Mouse (Mus musculus) MEL-GATA-1-ER (cell line): ENCODE measurements around the gene Adamts18.

Source experiments
- DNase-seq: peaks from one replicate; pipeline ENCODE4 v3.0.0-alpha.2; 2012; ENCODE audit warnings: low read depth; ENCODE audit errors: extremely low read depth

Gene Adamts18

DNA sequence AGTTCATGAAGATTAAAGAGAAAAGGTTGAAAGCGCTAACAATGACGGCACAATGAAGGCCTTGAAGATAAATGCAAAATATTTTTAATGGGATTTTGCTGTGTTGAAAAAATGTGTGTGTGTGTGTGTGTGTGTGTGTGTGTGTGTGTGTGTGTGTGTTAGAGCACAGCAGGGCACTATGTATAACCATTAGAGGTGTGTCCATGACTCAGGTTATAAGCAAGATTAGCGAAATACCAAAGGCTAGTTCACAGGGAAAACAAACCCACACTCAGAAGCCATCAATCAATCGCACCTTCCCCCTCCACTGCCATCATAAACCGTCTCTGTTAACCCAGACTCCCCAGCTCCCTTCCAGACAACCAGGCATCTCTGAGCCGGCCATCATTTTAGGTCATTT, 86.4 kb downstream of the Adamts18 start:
- no peak for DNase-seq

DNA sequence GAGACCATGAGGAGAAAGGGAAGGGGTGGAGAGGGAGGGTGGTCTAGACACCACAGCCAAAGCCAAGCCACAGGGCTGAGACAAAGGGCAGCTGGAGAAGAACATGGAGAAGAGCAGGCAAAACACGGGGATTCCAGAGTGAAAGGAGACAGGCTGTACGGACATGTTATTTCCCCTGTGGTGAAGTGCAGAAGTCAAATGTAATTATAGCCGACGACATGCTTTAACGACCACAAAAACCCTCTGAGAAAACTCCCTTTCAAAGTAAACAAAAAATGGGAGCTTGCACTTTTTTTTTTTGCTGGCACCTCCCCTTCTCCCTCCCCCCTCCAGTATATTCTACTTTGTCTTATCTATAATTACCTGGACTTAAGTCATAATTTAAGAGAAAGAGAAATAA, 92.7 kb downstream of the Adamts18 start:
- DNase-seq = no peak

DNA sequence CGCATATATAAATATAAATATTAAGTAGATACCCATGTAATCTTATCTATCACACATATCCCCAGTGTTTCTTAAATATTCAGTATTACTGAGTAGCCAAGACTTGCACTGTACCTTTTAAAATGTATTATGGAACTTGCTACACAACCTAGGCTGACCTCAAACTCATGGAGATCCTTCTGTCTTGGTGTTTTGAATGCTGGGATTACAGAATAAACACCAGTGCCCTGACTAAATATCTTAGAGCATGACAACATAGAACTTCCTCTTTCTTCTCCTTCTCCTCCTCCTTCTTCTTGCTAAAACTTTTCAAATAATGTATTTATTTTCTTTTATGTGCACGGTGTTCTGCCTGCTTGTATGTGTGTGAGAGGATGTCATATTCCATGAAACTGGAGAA, 95.4 kb downstream of the Adamts18 start:
- DNase-seq = no peak

DNA sequence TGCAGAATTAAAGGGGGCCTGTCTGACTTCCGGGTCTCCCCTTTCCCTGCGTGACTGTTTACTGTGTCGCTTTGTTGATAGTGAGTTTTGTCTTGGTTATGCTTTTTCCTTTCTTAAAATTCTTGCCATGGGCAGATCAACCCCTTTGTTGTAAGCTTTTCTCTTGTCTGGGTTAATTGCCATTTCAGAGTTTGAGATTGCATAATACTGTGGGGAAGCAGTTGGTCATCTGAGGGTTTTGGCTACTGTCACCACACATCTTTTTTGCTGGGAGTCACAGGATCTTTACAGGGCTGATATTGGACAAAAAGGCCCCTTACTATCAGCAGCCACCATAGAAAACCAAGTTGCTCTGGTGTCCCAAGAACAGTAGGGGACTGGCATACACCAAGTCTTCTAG, 96.2 kb downstream of the Adamts18 start:
- no peak for DNase-seq

DNA sequence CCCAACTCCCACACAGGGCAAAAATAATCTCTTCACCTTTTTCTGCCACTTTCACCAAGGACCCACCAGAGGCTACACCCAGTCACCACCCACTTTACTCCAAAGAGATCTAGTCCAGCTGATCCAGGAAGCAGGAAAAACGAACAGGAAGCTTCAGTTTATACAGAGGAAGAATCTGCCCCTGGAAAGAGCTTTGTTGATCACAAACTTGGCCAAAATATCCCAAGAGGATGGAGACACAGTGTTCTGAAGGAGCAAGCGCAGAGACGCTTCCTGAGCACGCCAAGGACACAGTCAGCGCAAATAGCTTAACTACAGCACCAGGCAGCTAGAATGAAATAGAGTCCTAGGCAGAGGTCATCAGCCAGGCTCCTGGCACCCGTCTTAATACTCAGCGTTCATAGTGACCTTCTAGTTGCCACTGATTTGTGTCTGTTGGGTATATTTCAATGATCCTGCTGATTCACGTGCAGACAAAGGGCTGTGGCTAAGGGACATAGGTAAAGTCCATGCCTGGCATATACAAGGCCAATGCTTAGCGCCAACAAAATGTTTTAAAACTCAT, 113.0 kb downstream of the Adamts18 start:
- DNase-seq = no peak

DNA sequence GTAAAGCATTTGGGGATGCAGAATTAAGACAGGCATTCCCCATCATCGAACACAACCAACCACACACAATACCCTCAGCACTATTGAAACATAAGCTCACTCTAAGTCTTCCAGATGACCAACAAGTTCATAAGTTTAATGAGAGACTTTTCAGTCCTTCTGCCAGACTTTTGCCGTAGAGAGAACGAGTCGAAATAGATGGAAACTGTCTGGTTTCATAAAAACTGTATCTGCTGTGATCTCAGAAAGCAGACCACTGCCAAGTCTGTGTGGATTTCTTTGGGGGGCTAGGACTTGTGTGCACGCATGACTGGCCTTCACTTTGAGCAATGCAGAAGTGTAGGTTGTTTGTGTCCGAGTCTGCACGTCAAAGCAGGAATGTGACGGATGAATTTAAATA, 123.2 kb downstream of the Adamts18 start:
- no peak for DNase-seq

DNA sequence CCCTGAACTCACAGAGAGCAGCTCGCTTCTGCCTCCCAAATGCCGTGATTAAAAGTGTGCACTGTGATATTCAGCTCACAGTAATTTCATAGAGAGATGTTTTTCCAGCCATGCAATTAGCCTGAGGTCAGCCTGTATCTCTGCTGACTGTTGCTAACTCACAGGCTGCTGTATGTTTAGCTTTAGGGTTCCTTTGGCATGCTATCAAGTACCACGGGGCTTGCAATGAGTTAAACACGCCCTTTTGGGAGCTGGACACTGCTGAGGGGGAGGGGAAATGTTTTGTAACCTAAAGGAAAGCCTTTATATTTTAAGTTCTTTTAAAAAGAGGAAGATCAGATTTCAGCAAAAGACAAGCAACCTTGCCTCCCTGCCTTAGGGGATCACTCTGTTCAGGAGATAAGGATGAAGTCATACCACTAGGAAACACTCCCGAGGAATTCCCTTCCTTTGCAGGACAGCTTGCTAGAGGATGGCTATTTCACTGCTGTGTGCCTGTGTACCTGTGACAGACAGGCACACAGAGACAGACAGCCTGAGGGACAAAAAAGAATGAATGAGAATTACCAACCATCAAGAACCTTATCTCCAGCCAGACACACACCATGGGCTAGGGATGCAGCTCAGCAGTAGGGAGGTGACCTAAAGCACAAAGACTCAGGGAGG, 124.5 kb downstream of the Adamts18 start:
- no peak for DNase-seq

DNA sequence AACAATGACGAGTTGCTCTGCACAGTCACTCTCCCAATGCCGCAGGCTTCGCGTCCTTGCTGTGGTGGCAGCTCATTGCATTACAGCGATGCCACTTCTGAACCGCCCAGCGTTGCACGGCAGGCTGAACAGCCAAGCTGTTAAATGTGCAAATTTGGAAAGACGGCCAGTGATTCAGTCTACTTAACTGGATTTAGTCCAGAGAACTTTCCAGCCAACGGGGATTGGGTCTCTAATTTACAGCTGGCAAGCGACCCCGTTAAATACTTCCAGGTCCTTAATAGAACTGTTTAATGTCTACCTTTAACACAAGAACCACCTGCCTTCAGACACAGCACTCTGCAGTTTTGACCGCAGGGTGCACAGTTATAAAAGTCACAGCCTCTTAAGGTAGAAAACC, 127.1 kb downstream of the Adamts18 start:
- no peak for DNase-seq

DNA sequence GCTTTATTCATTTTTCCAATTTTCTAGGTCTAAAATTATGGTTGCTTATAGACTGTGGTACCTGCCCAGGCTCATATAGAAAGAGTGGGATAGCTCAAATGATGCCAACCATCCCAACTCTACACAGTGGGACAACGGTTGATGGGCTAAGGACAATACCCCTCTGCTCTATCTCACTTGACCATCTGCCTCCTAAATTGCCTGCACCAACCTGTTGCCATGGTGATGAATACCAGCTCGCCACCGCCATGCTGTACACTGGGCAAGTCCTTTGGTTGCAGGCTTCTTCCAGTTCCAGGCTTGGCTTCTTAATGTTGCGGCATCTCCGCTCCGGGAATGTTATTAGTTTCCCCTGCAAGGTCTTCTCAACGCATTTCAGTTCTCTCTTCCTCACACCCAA, 143.6 kb downstream of the Adamts18 start:
- no peak for DNase-seq

DNA sequence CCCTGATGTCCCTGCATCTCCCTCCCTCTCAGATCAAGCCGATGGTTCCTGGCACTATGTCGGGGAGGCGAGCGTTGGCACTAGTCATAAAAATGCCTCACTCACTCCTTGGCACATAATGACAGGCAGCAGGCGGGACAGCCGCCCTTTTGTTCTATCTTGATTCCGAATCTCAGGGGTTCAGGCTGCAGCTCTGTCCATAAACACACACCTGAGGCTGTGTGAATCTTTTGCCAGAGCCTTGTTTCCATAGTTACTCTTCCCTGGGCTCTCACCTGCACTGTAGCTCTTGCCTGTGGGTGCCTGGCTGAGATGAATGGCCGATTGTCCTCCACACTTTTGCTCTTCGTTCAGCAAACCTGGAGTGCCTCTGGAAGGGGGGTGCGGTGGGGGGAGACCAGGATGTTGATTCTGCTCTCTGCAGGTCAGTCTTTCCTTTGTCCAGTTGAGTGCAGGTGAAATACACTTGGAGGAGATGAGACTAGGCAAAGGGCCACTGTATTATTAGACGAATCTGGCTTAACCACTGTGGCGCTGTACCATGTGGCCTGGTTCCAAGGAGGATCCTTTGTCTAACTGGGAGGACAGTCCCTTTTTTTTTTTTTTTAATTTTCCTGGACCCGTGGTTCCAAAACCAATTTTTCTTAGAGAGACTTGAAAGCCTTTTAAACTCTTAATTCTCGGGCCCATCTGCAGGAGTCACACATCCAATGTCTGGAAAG, 156.8 kb downstream of the Adamts18 start:
- no peak for DNase-seq

DNA sequence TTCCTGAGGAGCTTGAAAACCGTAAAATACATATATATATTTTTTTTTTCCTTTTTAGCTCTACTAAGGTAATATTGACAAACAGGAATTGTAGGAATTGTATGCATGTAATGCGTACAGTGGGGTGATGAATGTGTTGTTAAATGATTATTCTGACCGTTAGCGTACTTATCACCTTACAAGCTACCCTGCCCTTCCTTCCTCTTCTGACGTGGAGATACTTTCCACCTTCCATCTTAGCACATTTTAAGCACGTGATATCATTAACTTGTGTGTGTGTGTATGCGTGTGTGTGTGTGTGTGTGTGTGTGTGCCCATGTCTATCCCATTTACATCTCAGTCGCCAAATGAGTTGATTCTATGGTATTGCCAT, 160.0 kb downstream of the Adamts18 start:
- no peak for DNase-seq

DNA sequence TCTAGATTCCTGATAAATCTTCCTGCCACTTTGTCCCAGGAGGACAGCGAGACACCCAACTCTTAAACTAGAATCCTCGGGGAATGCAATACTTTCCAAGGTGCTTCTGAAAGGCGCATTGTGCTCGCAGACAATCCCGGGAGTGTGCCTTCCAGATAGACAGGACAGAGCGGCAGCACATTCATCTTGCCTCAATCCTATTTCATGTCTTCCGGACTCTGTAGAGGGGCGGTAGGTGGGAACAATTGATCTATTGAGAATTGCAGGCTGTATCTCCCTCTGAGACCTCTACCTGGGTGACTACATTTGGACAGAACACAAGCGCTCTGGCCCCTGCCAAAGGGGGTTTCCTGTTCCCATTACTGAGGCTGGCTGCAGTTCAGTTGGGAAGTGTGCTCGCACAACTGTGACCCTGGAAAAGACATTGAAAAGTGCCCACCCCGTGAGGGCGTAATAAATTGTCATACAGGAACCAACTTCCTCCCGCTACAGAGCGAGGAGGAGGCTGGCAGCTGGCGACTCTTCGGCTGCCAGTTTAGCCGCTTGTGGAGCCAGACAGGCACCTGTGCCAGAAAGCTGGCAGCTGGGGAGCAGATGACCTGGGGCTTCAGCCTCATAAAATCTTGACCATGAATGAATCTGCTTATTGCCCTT, 160.5 kb downstream of the Adamts18 start:
- DNase-seq = no peak

DNA sequence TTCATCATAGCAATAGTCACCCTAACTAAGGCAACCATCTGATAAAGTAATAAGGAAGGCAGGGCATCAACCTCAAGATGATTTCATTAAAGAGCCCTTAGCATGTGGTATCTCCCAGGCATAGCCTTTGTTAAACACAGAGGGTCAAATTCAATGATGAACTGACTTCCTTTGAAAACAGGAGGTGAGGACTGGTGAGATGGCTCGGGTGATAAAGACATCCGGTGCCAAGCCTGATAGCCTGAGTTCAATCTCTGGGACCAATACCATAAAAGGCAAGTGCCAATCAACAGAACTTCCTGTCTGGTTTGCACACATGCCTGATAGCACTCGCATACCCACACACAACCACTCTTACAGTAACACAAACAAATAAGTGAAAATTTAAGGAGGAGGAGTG, 169.2 kb downstream of the Adamts18 start:
- no peak for DNase-seq

DNA sequence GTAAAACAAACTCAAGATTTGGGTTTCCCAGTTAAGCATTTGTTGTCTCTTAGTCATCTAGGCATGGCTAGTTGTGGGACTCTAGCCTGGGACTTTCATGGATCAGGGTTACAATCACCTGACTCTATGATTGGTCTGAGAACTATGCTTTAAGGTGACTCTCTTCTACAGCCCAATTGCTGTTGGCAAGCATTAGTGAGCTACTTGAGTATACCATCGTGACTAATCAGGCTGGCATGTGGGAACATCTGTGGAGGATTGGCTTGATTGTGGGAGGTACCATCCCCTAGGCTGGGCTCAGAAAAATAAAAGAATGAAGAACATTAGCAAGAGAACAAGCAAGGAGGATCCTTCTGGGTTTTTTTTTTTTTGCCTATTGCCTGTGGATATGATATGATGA, 171.7 kb downstream of the Adamts18 start:
- no peak for DNase-seq

DNA sequence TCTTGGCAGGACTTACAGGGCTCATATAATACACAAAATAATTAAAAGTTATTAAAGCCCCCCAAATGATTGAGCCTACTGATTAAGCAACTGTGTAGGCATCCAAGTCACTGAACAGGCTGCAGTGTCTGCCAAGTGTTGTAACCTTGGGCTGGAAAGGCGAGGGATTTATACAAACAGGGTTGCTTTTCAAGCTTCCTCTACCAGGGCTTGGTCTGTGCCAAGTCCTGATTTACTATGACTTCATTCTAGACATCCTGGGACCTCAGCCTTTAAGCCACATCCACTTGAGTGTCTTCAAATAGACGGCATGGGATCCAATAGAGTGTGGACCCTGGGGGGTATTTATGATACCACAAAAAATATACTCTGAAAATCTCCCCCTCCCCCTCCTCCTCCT, 173.3 kb downstream of the Adamts18 start:
- no peak for DNase-seq

DNA sequence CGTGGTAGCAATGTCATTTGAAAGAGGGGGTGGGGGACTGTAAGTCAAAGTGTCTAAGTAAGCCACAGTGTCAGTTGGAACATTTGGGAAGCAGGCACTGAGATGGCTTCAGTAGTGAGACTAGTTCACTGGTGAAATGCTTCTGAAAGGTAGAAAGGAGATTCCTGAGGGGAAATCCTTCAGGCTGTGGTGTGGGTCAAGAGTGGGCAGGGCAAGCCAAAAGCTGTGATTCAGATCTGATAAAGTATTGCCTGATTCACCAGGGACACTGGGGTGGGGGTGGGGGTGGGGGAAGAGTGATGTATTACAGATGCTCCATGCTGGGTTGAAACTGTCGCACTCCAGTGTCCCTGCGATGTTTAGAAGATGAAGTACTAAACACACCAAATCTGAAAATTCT, 173.9 kb downstream of the Adamts18 start:
- no peak for DNase-seq

DNA sequence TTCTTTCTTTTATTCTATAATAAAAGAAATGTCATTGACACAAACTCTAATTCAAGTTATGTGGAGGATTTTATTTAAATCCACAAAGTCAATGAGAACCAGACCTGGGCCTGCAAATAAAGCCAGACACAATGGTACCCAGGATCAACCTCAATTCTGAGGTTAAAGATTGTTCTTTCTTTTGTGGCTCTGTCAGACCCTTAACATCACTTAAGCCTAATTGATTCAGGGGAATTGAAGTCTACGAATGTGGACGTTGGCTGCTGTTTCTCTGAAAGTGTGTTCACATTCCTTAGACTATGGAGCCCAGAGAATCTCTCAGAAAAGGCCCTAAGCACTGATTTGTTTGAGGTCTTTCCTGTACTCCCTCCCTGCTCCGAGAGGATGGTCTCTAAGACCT, 175.2 kb downstream of the Adamts18 start:
- DNase-seq = no peak

DNA sequence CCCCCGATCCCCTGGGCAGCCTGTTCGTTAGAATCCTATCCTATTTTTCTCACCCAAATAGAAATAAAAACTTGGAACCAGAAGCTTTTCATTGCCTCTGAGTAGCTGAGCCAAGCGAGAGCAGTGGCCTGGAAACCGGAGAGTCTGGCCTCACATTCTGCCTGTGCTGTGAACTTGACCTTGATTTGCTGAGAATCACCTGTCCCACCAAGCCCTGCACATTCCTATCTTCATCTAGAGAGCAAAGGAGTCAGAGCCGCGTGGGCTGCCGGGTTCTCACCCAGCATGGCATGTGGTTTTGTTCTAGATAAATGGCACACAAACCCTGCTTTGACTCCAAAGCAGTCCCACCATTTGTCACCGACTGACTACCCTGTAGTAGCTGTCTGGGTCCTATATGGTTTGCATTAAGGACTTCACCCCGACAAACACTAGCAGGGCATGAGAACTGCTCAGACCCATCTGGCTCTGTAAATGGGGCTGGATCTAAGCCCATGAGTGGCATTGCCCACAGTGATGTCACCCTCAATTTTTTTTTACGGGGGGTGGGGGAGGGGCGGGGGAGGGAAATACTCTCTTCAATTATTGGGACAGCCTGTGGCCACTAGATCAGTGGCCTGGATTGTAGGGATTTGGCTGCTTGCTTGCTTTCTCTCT, 175.8 kb downstream of the Adamts18 start:
- no peak for DNase-seq

DNA sequence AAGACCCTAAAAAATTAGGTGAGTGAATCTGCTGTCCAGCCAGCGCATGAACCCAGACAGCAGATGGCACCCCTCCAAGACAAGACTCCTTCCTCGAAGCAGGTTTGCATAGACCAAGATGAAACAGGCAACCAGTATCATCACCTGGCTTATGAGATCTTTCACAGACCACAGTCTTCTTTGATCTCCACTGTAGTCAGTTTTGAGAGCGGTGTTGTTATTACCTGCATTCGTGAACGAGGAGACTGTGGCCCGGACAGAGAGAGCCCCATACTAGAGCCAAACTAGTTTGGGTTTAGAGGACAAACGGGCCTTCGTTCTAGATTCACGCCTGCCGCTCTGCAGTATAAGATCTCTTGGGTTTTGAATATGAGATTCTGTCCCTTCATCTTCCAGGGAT, 178.6 kb downstream of the Adamts18 start:
- no peak for DNase-seq

DNA sequence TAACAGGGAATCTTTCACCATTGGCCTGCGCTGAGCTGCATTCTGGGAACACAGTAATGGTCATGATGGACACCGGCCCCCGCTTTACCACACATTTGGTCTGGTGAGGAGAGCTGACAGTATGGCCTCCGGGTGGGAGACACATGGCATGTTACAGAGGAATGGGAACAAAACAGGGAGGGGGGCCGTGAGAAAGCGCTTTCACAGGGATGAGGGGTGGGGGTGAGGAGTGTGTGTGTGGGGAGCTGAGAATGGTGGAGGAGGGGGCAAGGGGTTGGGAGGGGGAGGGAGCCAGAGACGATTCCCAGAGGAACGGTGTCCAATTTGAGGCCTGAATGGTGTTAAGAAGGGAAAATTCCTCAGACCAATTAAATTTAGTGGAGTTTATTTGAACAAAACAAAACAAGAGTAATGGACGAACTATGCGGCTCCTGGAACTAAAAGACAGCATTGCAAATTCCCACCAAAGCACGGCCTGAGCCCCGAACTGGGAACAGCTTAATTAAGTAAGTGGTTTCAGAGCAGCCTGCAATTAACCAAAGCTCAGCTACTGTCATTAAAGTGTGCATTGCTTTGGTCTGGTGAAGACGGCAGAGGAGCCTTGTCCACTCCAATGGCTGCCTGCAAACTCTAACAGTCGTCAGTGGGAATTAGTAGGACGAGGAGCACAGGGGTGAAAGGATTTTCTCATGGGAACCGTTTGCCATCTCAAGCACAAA, 181.7 kb downstream of the Adamts18 start:
- DNase-seq = no peak

DNA sequence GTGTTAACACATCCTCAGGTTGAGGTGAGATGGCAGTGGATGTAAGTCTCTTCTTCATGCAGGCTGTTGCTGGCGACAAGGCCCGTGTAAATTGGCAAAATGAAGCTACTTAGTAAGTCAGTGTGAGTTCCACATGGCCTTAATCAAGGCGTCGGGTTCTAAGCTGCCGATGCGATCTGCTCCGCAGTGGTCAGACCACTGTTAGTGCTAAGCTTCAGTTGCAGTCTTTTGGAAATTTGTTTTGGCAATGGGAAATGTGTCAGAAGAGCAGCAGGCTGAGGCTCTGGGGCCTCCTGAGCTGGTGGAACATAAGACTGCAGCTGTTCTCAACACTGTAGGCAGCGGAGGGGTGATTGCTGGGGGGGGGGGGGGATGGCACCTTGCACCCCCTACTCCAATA, 182.6 kb downstream of the Adamts18 start:
- DNase-seq = no peak
